Mouse (Mus musculus) stomach, postnatal 0 days (tissue): ENCODE data around the gene Hdlbp.
"Not testable (repeated sequence)": the region's sequence is repeated elsewhere in the genome, so short reads cannot be mapped to it uniquely, and the experiment has no call there.

Source experiments
- CTCF ChIP-seq: IDR thresholded peaks from 2 replicates; pipeline ENCODE4 v1.5.1; 2016; ENCODE audit warnings: antibody characterized with exemption, low read depth, mild to moderate bottlenecking, moderate library complexity
- EP300 ChIP-seq: optimal IDR thresholded peaks from 2 replicates; pipeline ENCODE3; 2016; ENCODE audit warnings: antibody characterized with exemption

DNA sequence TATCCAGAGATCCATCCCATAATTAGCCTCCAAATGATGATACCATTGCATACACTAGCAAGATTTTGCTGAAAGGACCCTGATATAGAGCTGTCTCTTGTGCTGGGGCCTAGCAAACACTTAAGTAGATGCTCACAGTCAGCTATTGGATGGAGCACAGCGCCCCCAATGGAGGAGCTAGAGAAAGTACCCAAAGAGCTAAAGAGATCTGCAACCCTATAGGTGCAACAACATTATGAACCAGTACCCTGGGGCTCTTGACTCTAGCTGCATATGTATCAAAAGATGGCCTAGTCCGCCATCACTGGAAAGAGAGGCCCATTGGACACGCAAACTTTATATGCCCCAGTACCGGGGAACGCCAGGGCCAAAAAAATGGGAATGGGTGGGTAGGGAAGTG lies 28.5 kb downstream of the Hdlbp start:
- peak; percentile 35 for TF ChIP-seq CTCF
- not testable (repeated sequence) for TF ChIP-seq EP300
